Mouse (Mus musculus): ENCODE measurements at regions not wholly inside any gene's neighbourhood (a gene's known extent, or its start where the extent isn't known, plus 50 kb on each side); places are given as distances from the start of the nearest gene placed in this dataset.

DNA sequence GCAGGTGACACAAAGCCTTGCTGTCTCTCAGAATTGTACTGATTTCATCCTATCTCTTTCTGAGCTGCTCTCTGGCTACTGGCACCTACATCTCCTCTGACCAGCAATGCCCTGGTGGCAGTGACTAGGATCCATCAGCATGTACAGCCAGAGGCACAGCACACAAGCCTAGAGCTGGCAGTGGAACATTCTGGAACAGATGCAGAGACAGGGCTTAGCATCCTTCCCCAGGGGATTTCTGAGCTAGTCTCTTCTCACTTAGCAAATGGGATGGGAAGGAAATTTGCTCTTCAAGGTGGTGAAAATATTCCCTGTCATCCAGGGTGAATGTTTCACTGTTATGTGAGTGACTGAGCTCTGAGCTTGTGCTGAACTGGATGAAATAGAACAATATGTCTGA is 93.5 kb downstream of the Chst1 start:
- TF ChIP-seq POLR2A (IDR thresholded peaks at IDR 0.05; ENCODE audit: control insufficient read depth, extremely low read depth, insufficient read depth, low read length, poor library complexity) (no peak), CTCF (IDR thresholded peaks at IDR 0.05; ENCODE audit: borderline replicate concordance, control insufficient read depth, extremely low read depth, insufficient read depth, low read length, poor library complexity) (no peak)

Measured in thymus, adult 2 months (tissue).